Mouse (Mus musculus) ZHBTc4 (cell line): ENCODE data around the gene Tmem178.
"Not testable (repeated sequence)": the region's sequence is repeated elsewhere in the genome, so short reads cannot be mapped to it uniquely, and the experiment has no call there.

Experiments used
- DNase-seq: peaks from one replicate; pipeline ENCODE4 v3.0.0-alpha.2; 2011; ENCODE audit warnings: low read depth, low spot score

Gene Tmem178

GRCm38 (mm10) chr17:80945510-80945909 is 1.1 kb downstream of the Tmem178 start:
- DNase-seq = not testable (repeated sequence)

- DNase-seq = no peak
Measured at GRCm38 (mm10) chr17:80946091-80946885, 1.9 kb downstream of the Tmem178 start.

GRCm38 (mm10) chr17:80947075-80947960 is 2.9 kb downstream of the Tmem178 start:
- no peak for DNase-seq

- no peak for DNase-seq
Measured at GRCm38 (mm10) chr17:80949382-80949781, 5.0 kb downstream of the Tmem178 start.

DNA sequence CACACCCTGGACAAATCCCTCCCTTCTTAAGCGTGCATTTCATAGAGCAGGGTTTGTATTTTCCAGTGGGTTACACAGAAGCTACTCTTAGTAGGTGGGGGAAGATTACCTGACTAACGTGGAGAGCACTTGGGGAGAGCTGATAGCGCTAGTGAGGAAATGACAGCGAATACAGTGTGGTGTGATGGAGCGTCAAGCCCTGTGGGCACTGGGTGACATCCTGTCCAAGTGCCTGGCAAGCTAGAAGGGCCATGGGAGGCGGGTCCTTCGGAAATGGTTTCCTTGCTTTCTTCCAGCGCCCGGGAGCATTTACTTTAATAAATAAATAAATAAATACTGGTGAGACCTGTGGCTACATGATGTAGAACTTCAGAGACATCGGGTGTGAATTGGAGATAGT is 5.5 kb downstream of the Tmem178 start:
- DNase-seq = no peak

GRCm38 (mm10) chr17:80952305-80952704 is 7.9 kb downstream of the Tmem178 start:
- DNase-seq = no peak

DNA sequence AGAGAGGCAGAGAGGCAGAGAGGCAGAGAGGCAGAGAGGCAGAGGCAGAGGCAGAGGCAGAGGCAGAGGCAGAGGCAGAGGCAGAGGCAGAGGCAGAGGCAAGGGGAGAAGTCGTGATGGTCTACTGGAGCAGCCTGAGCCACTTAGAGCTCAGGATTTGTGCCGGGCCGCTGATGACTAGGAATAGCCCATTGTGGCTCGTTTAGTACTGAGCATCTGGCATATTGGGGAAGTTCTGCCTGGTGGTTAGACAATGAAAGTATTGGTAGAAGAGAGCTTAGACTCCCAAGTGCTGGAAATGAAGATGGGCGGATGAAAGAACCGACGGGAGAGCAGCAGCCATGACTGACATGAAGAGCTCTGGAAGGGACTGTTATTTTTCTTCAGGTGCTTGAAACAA is 11.0 kb downstream of the Tmem178 start:
- DNase-seq = no peak

DNA sequence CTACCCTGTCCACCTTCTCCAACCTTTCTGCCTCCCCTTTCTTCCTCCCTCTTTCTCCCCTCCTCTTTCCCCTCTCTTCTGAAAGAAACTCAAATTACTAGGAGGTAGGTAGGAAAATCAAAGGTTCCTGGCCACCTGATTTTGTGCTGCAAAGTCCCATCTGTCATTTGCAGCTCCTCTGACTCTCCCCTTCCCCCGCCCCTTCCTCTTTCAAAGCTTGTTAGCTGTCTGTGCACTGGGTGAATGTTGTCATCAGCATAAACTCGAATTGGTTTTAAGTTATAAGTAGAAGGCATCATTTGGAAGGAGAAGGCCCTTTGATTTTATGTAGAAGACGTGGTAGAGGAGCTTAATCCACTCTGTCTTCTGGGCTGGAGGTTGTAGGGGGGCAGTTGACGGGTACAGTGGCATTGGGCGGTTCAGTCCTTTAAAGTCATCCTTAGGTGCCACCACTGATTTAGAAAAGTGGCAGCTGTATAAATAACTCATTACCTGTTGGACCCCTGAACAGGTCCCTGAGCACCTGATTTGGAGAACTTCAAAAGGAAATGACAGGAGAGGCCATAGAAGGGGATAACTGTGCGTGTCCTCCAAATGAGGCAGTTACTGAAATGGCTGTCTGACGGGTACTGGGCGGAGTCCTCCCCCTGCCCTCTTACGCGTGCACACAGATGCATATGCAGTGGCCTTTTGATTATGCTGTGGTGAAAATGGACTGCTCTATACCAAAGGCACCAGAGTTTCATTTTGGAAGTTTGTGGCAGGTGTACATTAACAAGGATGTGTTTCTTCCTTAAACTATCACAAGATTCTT is 11.8 kb downstream of the Tmem178 start:
- no peak for DNase-seq

- DNase-seq = no peak
Measured at GRCm38 (mm10) chr17:80958332-80958731, 13.9 kb downstream of the Tmem178 start.

DNA sequence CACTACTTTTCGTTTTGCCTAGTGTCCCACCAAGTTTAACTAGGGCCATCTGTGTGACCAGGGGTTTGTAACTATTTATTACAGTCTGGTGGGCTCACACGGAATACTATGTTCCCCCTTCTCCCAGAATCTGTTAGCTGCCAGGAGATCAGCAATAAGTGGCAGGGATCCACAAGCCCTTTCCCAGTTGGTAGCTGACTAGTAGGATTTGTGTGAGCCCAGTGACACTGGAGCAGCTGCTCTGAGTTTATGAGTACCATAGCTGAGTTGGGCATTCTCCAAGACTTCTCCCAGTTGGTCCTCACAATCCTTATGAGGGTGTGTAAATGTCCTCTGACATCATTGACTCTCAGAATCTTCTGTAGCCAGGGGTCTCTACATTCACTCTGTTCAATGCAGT is 15.4 kb downstream of the Tmem178 start:
- DNase-seq = no peak

DNA sequence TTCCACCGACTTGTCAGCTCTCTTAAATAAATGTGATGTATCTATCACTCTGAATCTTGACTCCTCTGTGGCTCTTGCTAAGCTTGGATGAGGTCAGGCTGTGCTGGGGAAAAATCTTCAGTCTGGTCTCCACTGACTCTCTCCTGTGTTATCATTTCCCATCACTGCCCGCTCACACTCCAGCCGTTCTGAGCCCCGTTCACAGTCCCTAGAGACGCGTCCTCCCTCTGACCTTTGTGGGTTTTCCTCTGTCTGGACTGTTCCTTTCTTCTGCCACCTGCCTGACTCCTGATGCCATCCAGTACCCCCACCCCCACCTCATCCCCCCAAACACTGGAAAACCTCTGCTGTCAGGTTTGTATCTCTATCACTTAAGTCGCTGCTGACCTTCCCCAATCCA is 23.0 kb downstream of the Tmem178 start:
- DNase-seq = no peak

- DNase-seq = peak; percentile 28
Measured at GRCm38 (mm10) chr17:80969643-80970619, 25.5 kb downstream of the Tmem178 start.

DNA sequence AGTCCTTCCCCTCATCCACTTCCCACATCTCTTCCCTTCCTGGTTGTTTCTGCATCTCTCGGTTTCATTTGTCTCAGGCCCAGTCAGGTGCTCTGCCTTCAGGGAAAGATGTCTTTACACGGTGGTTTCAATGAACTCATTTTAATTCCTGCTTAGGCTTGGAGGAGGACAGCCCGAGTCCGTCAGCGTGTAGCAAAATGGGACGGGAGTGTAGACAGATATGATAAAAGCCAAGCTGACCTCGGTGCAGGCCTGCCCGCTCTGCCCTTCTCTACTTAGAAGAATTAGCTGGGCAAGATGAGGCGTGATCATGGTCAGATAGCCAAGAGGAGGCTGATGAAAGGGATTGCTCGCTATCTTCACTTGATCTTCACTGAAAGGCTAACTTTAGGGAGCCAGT is 26.3 kb downstream of the Tmem178 start:
- DNase-seq = no peak

DNA sequence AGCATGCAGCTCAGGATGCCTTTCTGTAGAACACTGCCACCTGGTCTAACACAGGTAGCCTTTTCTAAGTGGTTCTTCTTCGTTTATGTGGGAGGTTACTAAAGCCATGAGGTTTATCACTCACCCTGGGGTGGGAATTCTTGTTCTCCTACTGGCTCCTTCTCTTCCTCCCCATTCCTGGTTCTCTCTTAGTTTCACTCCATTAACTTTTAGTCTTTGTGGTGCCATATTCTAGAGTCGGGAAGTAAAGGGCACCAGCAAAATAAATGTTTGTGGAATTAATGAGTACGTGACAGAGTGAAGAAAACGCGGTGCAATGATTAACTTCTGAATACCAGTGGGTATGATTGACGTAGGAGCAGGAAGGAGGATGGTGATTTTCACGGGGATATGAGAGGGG is 28.5 kb downstream of the Tmem178 start:
- DNase-seq = no peak

- no peak for DNase-seq
Measured at GRCm38 (mm10) chr17:80977245-80977644, 32.8 kb downstream of the Tmem178 start.

DNA sequence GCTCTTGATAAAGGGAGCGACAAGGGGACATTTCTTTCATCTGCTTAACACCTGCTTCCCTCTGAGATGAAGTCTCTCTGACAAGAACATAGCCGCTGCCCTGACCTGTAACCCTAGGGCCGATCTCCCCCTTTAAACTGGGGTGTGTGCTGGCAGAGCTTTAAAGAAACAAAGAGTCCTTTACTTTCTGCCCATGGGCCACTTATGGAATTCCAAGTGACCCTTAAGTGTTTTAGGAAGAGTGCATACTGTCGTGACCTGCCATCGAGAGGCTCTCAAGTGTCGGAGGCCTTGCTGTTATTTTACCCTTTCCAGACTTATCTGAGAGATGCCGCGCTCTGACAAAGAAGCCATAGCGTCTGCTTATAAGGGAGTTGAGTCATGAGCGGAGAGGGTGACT is 35.7 kb downstream of the Tmem178 start:
- DNase-seq = no peak

DNA sequence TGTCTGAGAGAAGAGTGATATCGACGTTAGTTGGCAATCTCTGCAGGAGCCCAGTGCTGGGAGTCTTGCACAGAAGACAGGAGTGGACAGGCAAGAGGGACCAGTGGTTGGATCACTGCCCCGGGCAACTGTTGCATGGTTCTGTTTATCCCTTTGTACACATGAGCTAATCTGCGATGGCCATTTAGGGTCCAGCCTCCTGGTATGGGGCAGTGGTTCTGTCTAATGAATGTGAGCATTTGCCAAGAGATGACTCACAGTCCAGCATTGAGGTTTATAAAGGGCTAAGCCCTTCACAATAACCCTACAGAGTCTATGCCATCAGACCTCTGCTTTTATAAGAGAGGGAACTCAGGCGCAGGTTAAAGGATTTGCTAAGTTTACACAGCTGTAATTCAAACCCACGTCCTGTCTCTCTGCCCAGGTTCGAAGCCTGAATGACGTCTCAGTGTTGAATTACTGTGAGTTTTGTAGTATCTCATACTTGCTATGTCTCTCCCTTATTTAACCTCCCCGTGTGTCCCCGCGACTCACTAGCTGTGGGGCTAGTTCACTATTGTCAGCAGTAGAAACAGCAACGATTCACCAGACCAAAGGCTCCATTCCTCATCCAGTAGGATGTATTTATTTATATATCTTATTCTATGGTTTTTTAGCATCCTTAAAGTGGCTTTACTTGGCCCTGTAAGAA is 37.4 kb downstream of the Tmem178 start:
- DNase-seq = no peak

DNA sequence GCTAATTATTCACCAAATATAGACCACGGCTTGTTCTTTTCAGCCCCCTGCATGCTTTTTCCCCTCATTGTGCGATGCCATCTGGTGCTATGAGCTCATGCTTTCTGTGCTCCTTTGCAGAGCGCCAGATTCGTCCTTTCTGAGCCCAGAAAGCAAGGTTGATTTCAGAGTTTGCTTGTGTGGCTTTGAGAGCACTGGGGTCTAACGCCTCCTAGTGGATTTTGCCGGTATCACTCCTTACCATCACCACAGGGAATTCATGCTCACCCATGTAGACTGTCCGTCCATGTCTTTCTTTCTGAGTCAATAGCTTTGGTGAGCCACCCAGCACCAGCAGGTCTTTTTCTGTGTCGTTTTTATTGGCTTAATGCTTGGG is 38.0 kb downstream of the Tmem178 start:
- DNase-seq = peak; percentile 66

DNA sequence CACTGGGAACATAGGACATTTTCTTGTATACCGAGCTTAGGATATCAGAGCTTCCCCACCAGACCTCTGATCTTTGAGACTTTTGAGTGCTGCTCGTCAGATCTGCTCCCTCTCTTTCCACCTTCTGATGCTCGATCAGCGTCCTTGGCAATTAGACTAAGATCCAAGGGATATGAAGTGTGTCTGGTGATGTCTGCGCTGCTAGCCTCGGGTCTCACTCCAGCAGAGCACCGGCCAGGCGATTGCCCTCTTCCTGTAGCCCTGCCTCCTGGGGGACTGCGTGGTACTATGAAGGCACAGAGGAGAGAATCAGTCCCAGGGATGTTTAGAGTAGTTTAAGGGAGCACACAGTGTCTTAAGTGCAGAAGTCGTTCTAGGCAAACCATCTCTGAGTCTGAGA is 38.5 kb downstream of the Tmem178 start:
- DNase-seq = no peak

- DNase-seq = no peak
Measured at GRCm38 (mm10) chr17:80991535-80992127, 47.2 kb downstream of the Tmem178 start.
